Mouse (Mus musculus) sigmoid colon, adult 10 weeks (tissue): Measurements from ENCODE around the gene Rps6ka6. TPM values are rescaled to one million over a fixed set of nuclear protein-coding genes. Genes with fewer than 3 reads are reported as not detected.

ENCODE experiments used
- polyA plus RNA-seq: library from polyadenylated mRNA; stranded (reverse); fragments of 350-450 nt; fragmentation: Illumina TruSeq; extraction: RNeasy Lipid Tissue Mini Kit (QIAGEN cat#74804); gene quantifications from one replicate; pipeline ENCODE4 v1.2.3, GENCODE M21; 2014; ENCODE audit warnings: low read depth, low replicate concordance

Gene Rps6ka6
- 5.0 TPM for polyA plus RNA-seq

GRCm38 (mm10) chrX:111537859-111538258 is at the start of gene Rps6ka6:
Gene Rps6ka6, minus strand, starts transcription at chrX:111537959.

Other genes starting within 250 kb of the Rps6ka6 start
- gene Hdx, start 159.1 kb upstream of the Rps6ka6 start, polyA plus RNA-seq: 0.79 TPM